Mouse (Mus musculus) fat pad, adult 2 months (tissue): ENCODE data around the gene Siah1b.

Experiments
- DNase-seq: peaks from one replicate; pipeline ENCODE4 v3.0.0-alpha.2; 2011; ENCODE audit warnings: low read depth, low spot score; ENCODE audit errors: extremely low read depth

The Siah1b gene

DNA sequence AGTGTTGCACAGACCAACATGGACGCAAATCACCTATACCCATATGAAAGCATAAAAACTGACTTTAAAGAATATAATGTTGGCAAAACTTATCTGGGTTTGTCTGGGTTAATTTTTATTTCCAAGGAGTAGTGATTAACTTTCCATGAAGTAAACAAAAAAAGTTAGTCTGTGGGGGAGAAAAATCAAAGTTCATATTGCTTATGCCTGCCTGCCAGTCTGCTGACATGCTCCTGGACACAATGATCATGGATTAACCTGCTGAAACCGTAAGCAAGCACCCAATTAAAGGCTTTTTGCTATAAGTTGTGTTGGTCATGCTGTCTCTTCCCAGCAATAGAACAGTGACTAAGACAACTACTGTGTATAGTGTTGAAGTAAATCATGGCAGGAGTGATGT is 40.9 kb downstream of the Siah1b start:
- DNase-seq, result no peak

DNA sequence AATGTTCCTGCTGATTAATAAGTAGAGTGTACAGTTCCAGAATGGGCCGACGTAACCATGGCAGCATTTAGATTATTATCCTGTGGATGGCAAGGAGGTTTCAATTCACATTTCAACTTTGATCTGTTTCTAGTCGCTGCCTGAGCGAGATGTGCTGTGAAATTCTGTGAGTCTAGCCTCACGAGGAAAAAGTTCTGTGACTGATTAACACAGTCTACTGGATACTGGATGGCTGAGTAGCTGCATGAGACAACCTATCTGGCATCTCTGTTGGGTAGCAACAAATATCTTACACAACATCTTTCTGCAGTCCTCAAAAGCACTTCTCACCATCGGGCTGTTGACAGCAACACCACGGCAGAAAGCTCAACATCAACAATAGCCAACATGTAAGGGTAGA is 43.8 kb downstream of the Siah1b start:
- DNase-seq, result no peak

- peak; percentile 46 for DNase-seq
These were observed 48.5 kb downstream of the Siah1b start, which contains the start of gene Car5b for GRCm38 (mm10) chrX:164027607-164028289. Gene Car5b (minus strand): TSS chrX:164027997.
